Mouse (Mus musculus): ENCODE measurements at regions not wholly inside any gene's neighbourhood (a gene's known extent, or its start where the extent isn't known, plus 50 kb on each side); places are given as distances from the start of the nearest gene placed in this dataset.

GRCm38 (mm10) chr1:126955839-126956720, 125.5 kb upstream of the Nckap5 start:
- H3K9ac ChIP-seq (ENCODE audit: low read depth, low read length) = no peak overlapping the region
- no peak overlapping the region for H3K27ac ChIP-seq
- no peak for DNase-seq (ENCODE audit: low spot score)
- no peaks in the 10 kb centered on the region for H3K9me3 ChIP-seq (replicated peaks; ENCODE audit: low read length)
- no peak overlapping the region for H3K4me2 ChIP-seq (ENCODE audit: low read length)
- 56% methylated on average over 12 of the region's 12 CpGs for WGBS
- H3K27me3 ChIP-seq (ENCODE audit: insufficient read depth, low read length) = no peaks in the 10 kb centered on the region
- H3K4me3 ChIP-seq (replicated peaks; ENCODE audit: low read depth, low read length) = no peak overlapping the region
- H3K4me1 ChIP-seq (replicated peaks; ENCODE audit: insufficient read depth, low read length) = no peaks in the 10 kb centered on the region
- ATAC-seq (replicated peaks; ENCODE audit: low FRiP score, low read depth) = no peak
- no peaks in the 10 kb centered on the region for H3K36me3 ChIP-seq (ENCODE audit: insufficient read depth, low read length)
- no peak for TF ChIP-seq CTCF (IDR thresholded peaks at IDR 0.05; ENCODE audit: low read depth)

- Histone ChIP-seq H3K36me3 (ENCODE audit: insufficient read depth, low read length) (no peaks in the 10 kb centered on the region), H3K9ac (ENCODE audit: low read depth, low read length) (no peak overlapping the region), H3K27ac (no peak overlapping the region), H3K27me3 (ENCODE audit: insufficient read depth, low read length) (no peaks in the 10 kb centered on the region), H3K4me1 (replicated peaks; ENCODE audit: insufficient read depth, low read length) (no peaks in the 10 kb centered on the region), H3K9me3 (replicated peaks; ENCODE audit: low read length) (no peaks in the 10 kb centered on the region), H3K4me3 (replicated peaks; ENCODE audit: low read depth, low read length) (no peak overlapping the region), H3K4me2 (ENCODE audit: low read length) (no peak overlapping the region)
- ATAC-seq (replicated peaks; ENCODE audit: low FRiP score, low read depth) (no peak), DNase-seq (ENCODE audit: low spot score) (no peak)
- 0 out of 2 replicates have a peak, but pooled peaks have one; percentile 11 for TF ChIP-seq CTCF (IDR thresholded peaks at IDR 0.05; ENCODE audit: low read depth)
- 88% methylated on average over 1 of the region's 1 CpGs for WGBS
These were observed 117.3 kb upstream of the Nckap5 start for GRCm38 (mm10) chr1:126947860-126948259.

- no peak overlapping the region for H3K4me3 ChIP-seq (replicated peaks; ENCODE audit: low read depth, low read length)
- WGBS = 30% methylated on average over 4 of the region's 4 CpGs
- no peaks in the 10 kb centered on the region for H3K36me3 ChIP-seq (ENCODE audit: insufficient read depth, low read length)
- H3K9me3 ChIP-seq (replicated peaks; ENCODE audit: low read length) = no peaks in the 10 kb centered on the region
- H3K9ac ChIP-seq (ENCODE audit: low read depth, low read length) = no peak overlapping the region
- no peak overlapping the region for H3K27ac ChIP-seq
- DNase-seq (ENCODE audit: low spot score) (no peak), ATAC-seq (replicated peaks; ENCODE audit: low FRiP score, low read depth) (no peak)
- no peaks in the 10 kb centered on the region for H3K4me1 ChIP-seq (replicated peaks; ENCODE audit: insufficient read depth, low read length)
- no peak overlapping the region for H3K4me2 ChIP-seq (ENCODE audit: low read length)
- no peak for TF ChIP-seq CTCF (IDR thresholded peaks at IDR 0.05; ENCODE audit: low read depth)
- no peaks in the 10 kb centered on the region for H3K27me3 ChIP-seq (ENCODE audit: insufficient read depth, low read length)
These were observed 102.1 kb upstream of the Nckap5 start for GRCm38 (mm10) chr1:126932658-126933057.

GRCm38 (mm10) chr1:126931754-126932153, 101.2 kb upstream of the Nckap5 start:
- no peaks in the 10 kb centered on the region for H3K27me3 ChIP-seq (ENCODE audit: insufficient read depth, low read length)
- peak; percentile 92 for TF ChIP-seq CTCF (IDR thresholded peaks at IDR 0.05; ENCODE audit: low read depth)
- no peak overlapping the region for H3K4me2 ChIP-seq (ENCODE audit: low read length)
- no peaks in the 10 kb centered on the region for H3K4me1 ChIP-seq (replicated peaks; ENCODE audit: insufficient read depth, low read length)
- ATAC-seq (replicated peaks; ENCODE audit: low FRiP score, low read depth) (no peak), DNase-seq (ENCODE audit: low spot score) (peak; percentile 86)
- no peak overlapping the region for H3K9ac ChIP-seq (ENCODE audit: low read depth, low read length)
- H3K36me3 ChIP-seq (ENCODE audit: insufficient read depth, low read length) = no peaks in the 10 kb centered on the region
- no peak overlapping the region for H3K27ac ChIP-seq
- no peaks in the 10 kb centered on the region for H3K9me3 ChIP-seq (replicated peaks; ENCODE audit: low read length)
- 3% methylated on average over 6 of the region's 6 CpGs for WGBS
- no peak overlapping the region for H3K4me3 ChIP-seq (replicated peaks; ENCODE audit: low read depth, low read length)

- no peaks in the 10 kb centered on the region for H3K4me1 ChIP-seq (replicated peaks; ENCODE audit: insufficient read depth, low read length)
- no peak overlapping the region for H3K4me3 ChIP-seq (replicated peaks; ENCODE audit: low read depth, low read length)
- no peak overlapping the region for H3K27ac ChIP-seq
- WGBS = 74% methylated on average over 10 of the region's 10 CpGs
- no peak for DNase-seq (ENCODE audit: low spot score)
- H3K36me3 ChIP-seq (ENCODE audit: insufficient read depth, low read length) = no peaks in the 10 kb centered on the region
- no peak overlapping the region for H3K4me2 ChIP-seq (ENCODE audit: low read length)
- no peak for TF ChIP-seq CTCF (IDR thresholded peaks at IDR 0.05; ENCODE audit: low read depth)
- no peak for ATAC-seq (replicated peaks; ENCODE audit: low FRiP score, low read depth)
- no peak overlapping the region for H3K9ac ChIP-seq (ENCODE audit: low read depth, low read length)
- no peaks in the 10 kb centered on the region for H3K9me3 ChIP-seq (replicated peaks; ENCODE audit: low read length)
- H3K27me3 ChIP-seq (ENCODE audit: insufficient read depth, low read length) = no peaks in the 10 kb centered on the region
These were observed 100.5 kb upstream of the Nckap5 start for GRCm38 (mm10) chr1:126931093-126931492.

GRCm38 (mm10) chr1:126930611-126931010, 100.0 kb upstream of the Nckap5 start:
- no peaks in the 10 kb centered on the region for H3K27me3 ChIP-seq (ENCODE audit: insufficient read depth, low read length)
- ATAC-seq (replicated peaks; ENCODE audit: low FRiP score, low read depth) (no peak), DNase-seq (ENCODE audit: low spot score) (no peak)
- no peak overlapping the region for H3K4me2 ChIP-seq (ENCODE audit: low read length)
- H3K36me3 ChIP-seq (ENCODE audit: insufficient read depth, low read length) = no peaks in the 10 kb centered on the region
- H3K4me1 ChIP-seq (replicated peaks; ENCODE audit: insufficient read depth, low read length) = no peaks in the 10 kb centered on the region
- no peak overlapping the region for H3K9ac ChIP-seq (ENCODE audit: low read depth, low read length)
- no peak overlapping the region for H3K27ac ChIP-seq
- WGBS = 71% methylated on average over 14 of the region's 14 CpGs
- TF ChIP-seq CTCF (IDR thresholded peaks at IDR 0.05; ENCODE audit: low read depth) = no peak
- H3K9me3 ChIP-seq (replicated peaks; ENCODE audit: low read length) = no peaks in the 10 kb centered on the region
- no peak overlapping the region for H3K4me3 ChIP-seq (replicated peaks; ENCODE audit: low read depth, low read length)

Measured in kidney, postnatal 0 days (tissue).